Mouse (Mus musculus): Measurements from ENCODE around the gene Ripk1.

Ripk1 gene

DNA sequence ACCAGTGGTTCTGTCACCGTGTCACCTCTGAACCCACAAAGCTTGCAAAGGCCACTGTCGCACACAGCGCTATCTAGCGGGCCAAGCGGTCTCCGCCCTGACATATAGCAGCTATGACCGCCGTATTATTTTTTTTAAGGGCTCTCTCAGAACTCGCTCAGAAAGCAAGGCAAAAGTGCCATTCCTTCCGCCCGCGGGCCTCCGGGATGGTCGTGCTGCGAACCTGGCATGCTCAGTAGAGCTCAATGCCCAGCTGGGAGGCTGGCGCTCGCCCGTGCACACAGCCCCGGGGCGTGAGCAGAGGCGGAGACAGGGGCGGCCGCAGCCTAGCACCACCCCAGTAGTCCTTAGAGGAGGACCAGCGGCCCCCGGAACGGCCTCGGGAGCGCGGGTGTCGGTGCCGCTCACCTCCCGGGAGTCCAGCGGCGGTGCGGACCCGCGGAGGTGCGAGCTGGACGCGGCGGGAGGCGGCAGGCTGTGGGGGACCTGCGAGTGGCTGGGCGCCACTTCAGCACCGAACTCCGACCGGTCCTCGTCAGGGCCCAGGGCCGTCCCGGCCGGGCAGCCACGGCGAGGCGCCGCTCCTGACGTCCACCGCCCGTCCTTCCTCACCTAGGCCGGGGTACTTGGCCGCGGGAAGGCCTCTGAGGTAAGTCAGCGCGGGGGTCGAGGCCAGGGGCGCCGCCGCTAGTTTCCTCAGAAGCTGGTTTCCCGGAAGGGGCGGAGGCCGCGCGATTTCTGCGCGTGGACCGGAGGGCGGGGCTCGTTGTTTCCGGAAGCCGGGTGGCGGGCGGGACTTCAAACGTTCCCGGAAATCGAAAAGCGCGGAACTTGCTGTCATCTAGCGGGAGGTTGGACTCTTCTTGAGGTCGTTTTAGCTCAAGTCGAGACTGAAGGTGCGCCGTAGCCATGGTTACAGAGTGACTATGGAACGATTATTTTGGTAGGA, at the start of gene Ripk1, which contains the start of gene Serpinb6a:
Gene Ripk1 (plus strand): TSS at position 306 of the 949 bp plus-strand sequence.
Gene Serpinb6a (minus strand): TSS at position 737 of the 949 bp plus-strand sequence.
- in situ Hi-C loops (cut with MboI; ENCODE audit: low pct_unique_long_range_greater_than_20kb in 1 of 2, low sequenced_read_pairs in 2 of 2, unreplicated experiment in 1 of 2): loop anchor here (5.0 to 10.0 kb wide), 2 partner anchors 40 to 48 kb away; partner anchors contain the start of gene Nqo2 (in 1 of the 2)

DNA sequence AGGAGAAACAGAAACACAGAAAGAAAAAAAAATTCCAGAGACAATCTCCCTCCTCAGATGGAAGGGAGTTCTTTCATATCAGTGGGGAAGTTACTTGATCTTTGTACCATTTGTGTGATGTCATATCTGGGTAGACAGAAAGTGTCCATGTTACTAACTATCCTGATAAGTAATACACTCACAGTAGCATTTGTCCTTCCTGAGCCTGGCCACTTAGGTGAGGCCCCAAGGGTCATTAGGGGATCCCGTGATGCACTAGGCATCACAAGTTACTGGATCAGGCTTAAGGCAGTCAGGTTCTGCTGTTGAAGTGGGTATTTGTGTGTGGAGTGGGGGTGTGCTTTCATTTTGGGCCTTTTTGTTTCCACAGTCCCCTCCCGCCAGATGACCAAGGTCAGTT, 49.2 kb upstream of the Ripk1 start:
- in situ Hi-C loops (cut with MboI; ENCODE audit: low pct_unique_long_range_greater_than_20kb in 1 of 2, low sequenced_read_pairs in 2 of 2, unreplicated experiment in 1 of 2): loop anchor here in 1 of 2 experiments (10.0 kb wide), 1 partner anchor 52 kb away; the partner anchor contains the start of genes Ripk1 and Serpinb6a

- in situ Hi-C loops (cut with MboI; ENCODE audit: low pct_unique_long_range_greater_than_20kb in 1 of 2, low sequenced_read_pairs in 2 of 2, unreplicated experiment in 1 of 2): loop anchor here in 1 of 2 experiments (10.0 kb wide), 1 partner anchor 48 kb away; the partner anchor contains the start of genes Ripk1 and Serpinb6a
These were observed 45.4 kb upstream of the Ripk1 start for GRCm38 (mm10) chr13:33956571-33957421.

- in situ Hi-C loops (cut with MboI; ENCODE audit: low pct_unique_long_range_greater_than_20kb in 1 of 2, low sequenced_read_pairs in 2 of 2, unreplicated experiment in 1 of 2): loop anchor here (5.0 to 10.0 kb wide), 2 partner anchors 43 to 45 kb away; partner anchors contain the start of genes Ripk1 (in 2 of the 2) and Serpinb6a (in 2 of the 2)
These were observed 42.4 kb upstream of the Ripk1 start for GRCm38 (mm10) chr13:33959771-33960170.

DNA sequence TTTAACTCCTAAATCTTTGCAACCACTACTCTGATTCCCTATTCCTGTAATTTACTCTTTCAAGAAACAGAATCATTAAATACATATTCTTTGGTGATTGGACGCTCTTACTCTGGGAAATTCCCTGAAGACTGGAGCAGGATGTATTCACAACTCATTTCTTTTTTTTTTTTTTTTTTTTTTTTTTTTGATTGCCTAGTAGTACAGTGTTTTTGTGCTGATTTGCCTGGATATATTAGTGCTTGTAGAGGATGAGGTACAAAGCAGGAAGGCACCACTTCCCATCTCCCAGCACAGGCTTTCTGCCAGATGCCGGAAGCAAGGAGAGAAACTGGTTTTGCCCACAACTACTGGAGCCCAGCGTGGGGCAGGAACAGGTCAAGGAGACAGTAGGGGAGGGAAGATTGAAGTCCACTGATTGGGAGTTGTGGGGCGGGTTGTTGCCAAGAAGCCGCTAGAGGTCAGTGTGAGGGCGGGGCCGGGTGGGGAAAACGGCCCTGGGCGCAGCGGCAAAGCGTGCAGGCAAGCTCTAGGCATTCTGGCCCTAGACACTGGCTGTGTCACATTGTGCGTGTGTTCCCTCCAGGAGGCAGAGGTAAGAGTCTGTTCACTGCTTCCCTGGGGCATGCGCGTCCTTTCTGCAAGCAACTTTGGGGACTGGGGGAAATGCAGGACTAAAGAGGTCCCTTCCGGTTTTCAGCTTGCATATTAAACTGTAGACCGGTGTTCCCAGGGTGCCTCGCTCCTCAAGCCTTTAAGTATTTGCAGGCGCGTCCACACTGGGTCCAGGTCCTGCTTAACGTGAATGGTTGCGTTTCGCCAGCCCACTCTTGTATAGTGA, 37.7 kb upstream of the Ripk1 start, which contains the start of gene Nqo2:
Gene Nqo2 (plus strand): TSS at position 482 of the 841 bp plus-strand sequence.
- in situ Hi-C loops (cut with MboI; ENCODE audit: low pct_unique_long_range_greater_than_20kb in 1 of 2, low sequenced_read_pairs in 2 of 2, unreplicated experiment in 1 of 2): loop anchor here in 1 of 2 experiments (5.0 kb wide), 1 partner anchor 38 kb away; the partner anchor contains the start of genes Ripk1 and Serpinb6a

GRCm38 (mm10) chr13:33965056-33966024, 36.8 kb upstream of the Ripk1 start:
- in situ Hi-C loops (cut with MboI; ENCODE audit: low pct_unique_long_range_greater_than_20kb in 1 of 2, low sequenced_read_pairs in 2 of 2, unreplicated experiment in 1 of 2): no loop called here

GRCm38 (mm10) chr13:33966025-33966412, 36.1 kb upstream of the Ripk1 start:
- in situ Hi-C loops (cut with MboI; ENCODE audit: low pct_unique_long_range_greater_than_20kb in 1 of 2, low sequenced_read_pairs in 2 of 2, unreplicated experiment in 1 of 2): no loop called here

GRCm38 (mm10) chr13:33966574-33966973, 35.6 kb upstream of the Ripk1 start:
- in situ Hi-C loops (cut with MboI; ENCODE audit: low pct_unique_long_range_greater_than_20kb in 1 of 2, low sequenced_read_pairs in 2 of 2, unreplicated experiment in 1 of 2): no loop called here

- in situ Hi-C loops (cut with MboI; ENCODE audit: low pct_unique_long_range_greater_than_20kb in 1 of 2, low sequenced_read_pairs in 2 of 2, unreplicated experiment in 1 of 2): no loop called here
These were observed 12.5 kb upstream of the Ripk1 start for GRCm38 (mm10) chr13:33989625-33990024.

- in situ Hi-C loops (cut with MboI; ENCODE audit: low pct_unique_long_range_greater_than_20kb in 1 of 2, low sequenced_read_pairs in 2 of 2, unreplicated experiment in 1 of 2): no loop called here
These were observed 7.0 kb upstream of the Ripk1 start for GRCm38 (mm10) chr13:33995197-33995596.

GRCm38 (mm10) chr13:34003058-34003457, 895 bp downstream of the Ripk1 start:
- in situ Hi-C loops (cut with MboI; ENCODE audit: low pct_unique_long_range_greater_than_20kb in 1 of 2, low sequenced_read_pairs in 2 of 2, unreplicated experiment in 1 of 2): loop anchor here (5.0 to 10.0 kb wide), 2 partner anchors 41 to 48 kb away; partner anchors contain the start of gene Nqo2 (in 1 of the 2)

DNA sequence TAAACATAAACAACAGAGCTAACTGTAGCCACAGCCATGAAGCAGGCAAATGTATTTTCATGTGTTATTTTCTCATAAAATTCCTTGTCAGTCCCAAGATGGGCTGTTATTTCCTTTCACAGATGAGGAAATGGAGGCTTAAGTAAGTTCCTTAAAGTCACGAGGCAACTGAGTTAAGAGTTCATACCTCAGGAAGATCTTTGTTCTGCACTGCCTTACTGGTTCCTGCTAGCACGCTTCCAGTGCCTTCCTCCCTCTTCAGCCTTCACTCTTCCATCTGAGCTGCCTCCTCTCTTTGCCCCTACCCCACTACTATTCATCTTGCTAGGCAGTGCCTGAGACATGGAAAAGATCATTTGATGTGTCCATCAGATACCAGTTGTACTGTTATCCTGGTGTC, 5.1 kb downstream of the Ripk1 start:
- in situ Hi-C loops (cut with MboI; ENCODE audit: low pct_unique_long_range_greater_than_20kb in 1 of 2, low sequenced_read_pairs in 2 of 2, unreplicated experiment in 1 of 2): loop anchor here in 1 of 2 experiments (10.0 kb wide), 1 partner anchor 52 kb away; no protein-coding TSS in a partner anchor

- in situ Hi-C loops (cut with MboI; ENCODE audit: low pct_unique_long_range_greater_than_20kb in 1 of 2, low sequenced_read_pairs in 2 of 2, unreplicated experiment in 1 of 2): no loop called here
These were observed 14.9 kb downstream of the Ripk1 start for GRCm38 (mm10) chr13:34016927-34017569.

- in situ Hi-C loops (cut with MboI; ENCODE audit: low pct_unique_long_range_greater_than_20kb in 1 of 2, low sequenced_read_pairs in 2 of 2, unreplicated experiment in 1 of 2): no loop called here
These were observed 16.4 kb downstream of the Ripk1 start for GRCm38 (mm10) chr13:34018521-34018920.

- in situ Hi-C loops (cut with MboI; ENCODE audit: low pct_unique_long_range_greater_than_20kb in 1 of 2, low sequenced_read_pairs in 2 of 2, unreplicated experiment in 1 of 2): no loop called here
These were observed 19.8 kb downstream of the Ripk1 start for GRCm38 (mm10) chr13:34021998-34022397.

- in situ Hi-C loops (cut with MboI; ENCODE audit: low pct_unique_long_range_greater_than_20kb in 1 of 2, low sequenced_read_pairs in 2 of 2, unreplicated experiment in 1 of 2): loop anchor here (25.0 kb wide), 1 partner anchor 605 kb away; no protein-coding TSS in a partner anchor
These were observed 29.9 kb downstream of the Ripk1 start for GRCm38 (mm10) chr13:34032041-34032440.
